Mouse (Mus musculus) cortical plate, adult 2 months (tissue): ENCODE results near the gene Ppp6r2.

ENCODE experiments used
- CTCF ChIP-seq: fragments of 200-500 bp; IDR thresholded peaks from 2 replicates; pipeline ENCODE4 v1.5.1; 2011; ENCODE audit warnings: mild to moderate bottlenecking, control low read depth, low read length; ENCODE audit not compliant: insufficient read depth; ENCODE audit errors: extremely low read depth
- POLR2A ChIP-seq: fragments of 200-500 bp; IDR thresholded peaks from 2 replicates; pipeline ENCODE4 v1.6.1; 2011; ENCODE audit warnings: mild to moderate bottlenecking, low read length, control low read depth; ENCODE audit not compliant: insufficient read depth; ENCODE audit errors: extremely low read depth

- TF ChIP-seq POLR2A, result no peak
- no peak for TF ChIP-seq CTCF
Measured at GRCm38 (mm10) chr15:89211716-89212461, 536 bp downstream of the Ppp6r2 start.
